Mouse (Mus musculus) ES-E14 (cell line): ENCODE data around the gene Gm48552. TPM values are rescaled to one million over a fixed set of nuclear protein-coding genes. Genes with fewer than 3 reads are reported as not detected.

Source experiments
- DNase-seq: peaks from one replicate; pipeline ENCODE4 v3.0.0-alpha.2; 2013; ENCODE audit warnings: low read depth, low spot score
- H3K27ac ChIP-seq: 2 replicates; pipeline ENCODE4 v1.5.1; 2012; ENCODE audit warnings: low read depth, mild to moderate bottlenecking, low read length, moderate library complexity, mixed read lengths; ENCODE audit not compliant: poor library complexity, insufficient read depth, severe bottlenecking
- H3K36me3 ChIP-seq: 2 replicates; pipeline ENCODE4 v1.6.1; 2012; ENCODE audit warnings: mild to moderate bottlenecking, low read length, moderate library complexity, mixed read lengths; ENCODE audit not compliant: control insufficient read depth, poor library complexity, insufficient read depth, severe bottlenecking
- H3K4me1 ChIP-seq, 2 experiments: fragments of 150-350 bp in 1 of 2; sonication (generic) in 1 of 2; 2 replicates each; pipeline ENCODE4 v1.6.1; 2012; ENCODE audit warnings: low read length in 2 of 2, mild to moderate bottlenecking in 1 of 2, mixed read lengths in 1 of 2; ENCODE audit not compliant: control insufficient read depth in 2 of 2, insufficient read depth in 2 of 2, poor library complexity in 1 of 2
- H3K4me3 ChIP-seq, 2 experiments: fragments of 150-350 bp in 1 of 2; sonication (generic) in 1 of 2; 2 replicates each; pipeline ENCODE4 v1.5.1; 2012; ENCODE audit warnings: low read length in 2 of 2, low read depth in 1 of 2, mild to moderate bottlenecking in 1 of 2, mixed read lengths in 1 of 2; ENCODE audit not compliant: insufficient read depth in 1 of 2, poor library complexity in 1 of 2, severe bottlenecking in 1 of 2
- H3K9ac ChIP-seq: 2 replicates; pipeline ENCODE4 v1.6.1; 2012; ENCODE audit warnings: low read depth, mild to moderate bottlenecking, low read length, mixed read lengths; ENCODE audit not compliant: poor library complexity, insufficient read depth, severe bottlenecking
- H3K9me3 ChIP-seq: fragments of 150-350 bp; sonication (generic); 2 replicates; pipeline ENCODE4 v1.6.1; 2012; ENCODE audit warnings: low read depth, mild to moderate bottlenecking, low read length; ENCODE audit not compliant: control insufficient read depth, insufficient read depth
- CHD2 ChIP-seq: IDR thresholded peaks from 2 replicates; pipeline ENCODE4 v1.6.1; 2014; ENCODE audit warnings: mild to moderate bottlenecking, low read depth, low read length, inconsistent platforms
- HCFC1 ChIP-seq: IDR thresholded peaks from 2 replicates; pipeline ENCODE4 v1.6.1; 2012; ENCODE audit warnings: low read length, inconsistent platforms, borderline replicate concordance; ENCODE audit not compliant: insufficient read depth
- MAFK ChIP-seq: IDR thresholded peaks from 2 replicates; pipeline ENCODE4 v1.6.1; 2014; ENCODE audit warnings: mild to moderate bottlenecking, low read depth, low read length, inconsistent platforms; ENCODE audit not compliant: insufficient read depth
- ZC3H11A ChIP-seq: IDR thresholded peaks from 2 replicates; pipeline ENCODE4 v1.6.1; 2012; ENCODE audit warnings: low read depth, mild to moderate bottlenecking, inconsistent platforms, low read length, borderline replicate concordance
- ZNF384 ChIP-seq: IDR thresholded peaks from 2 replicates; pipeline ENCODE4 v1.6.1; 2012; ENCODE audit warnings: low read depth, low read length, inconsistent platforms
- in situ Hi-C, 2 experiments: fragments of 600-800 bp; cut with MboI; formaldehyde crosslinking; loops; one replicate each; pipeline ENCODE4 v1.15.1; 2025; ENCODE audit warnings: low sequenced_read_pairs in 2 of 2, inconsistent platforms in 1 of 2; ENCODE audit not compliant: unreplicated experiment in 2 of 2
- total RNA-seq: library from RNA; depleted of rRNA; stranded (reverse); fragments of 300-350 nt; gene quantifications from 2 replicates; pipeline ENCODE4 v1.2.3, GENCODE M21; 2012

Gene Gm48552
- total RNA-seq, 1 experiment: 2.5 TPM

DNA sequence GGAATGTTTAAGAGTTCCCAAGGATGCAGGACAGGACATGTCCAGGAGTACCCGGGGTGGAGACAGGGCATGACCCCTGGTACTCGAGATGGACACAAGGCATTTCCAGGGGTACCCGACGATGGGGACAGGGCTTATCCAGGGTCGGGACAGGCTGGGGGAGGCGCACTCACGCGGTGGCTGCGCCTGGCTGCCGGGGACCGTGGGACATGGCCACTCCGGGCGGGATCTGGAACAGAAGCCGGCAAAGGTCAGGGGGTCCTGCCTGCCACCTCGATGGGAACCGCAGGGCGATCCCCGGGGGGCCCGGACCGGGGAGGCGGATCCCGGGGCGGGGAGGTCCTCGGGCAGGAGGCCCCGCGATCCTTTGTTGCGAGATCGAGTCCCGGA is 38.8 kb upstream of the Gm48552 start:
- no peak for TF ChIP-seq ZC3H11A
- TF ChIP-seq ZNF384: no peak
- no peak for TF ChIP-seq MAFK
- no peak for TF ChIP-seq CHD2
- TF ChIP-seq HCFC1: no peak
- no peaks in the 10 kb centered on the region for H3K9me3 ChIP-seq
- peaks cover 9 to 19% of the 10 kb centered on the region in 2 experiments; a peak in 3 of 4 replicates for H3K4me1 ChIP-seq
- peak overlapping the region; percentile 69 to 87 for H3K4me3 ChIP-seq
- no peak for DNase-seq
- in situ Hi-C loops: no loop called here
- peak overlapping the region; percentile 67 for H3K9ac ChIP-seq
- no peaks in the 10 kb centered on the region for H3K36me3 ChIP-seq
- H3K27ac ChIP-seq: peak overlapping the region; percentile 2; the same call in 1 of the 2 replicates

DNA sequence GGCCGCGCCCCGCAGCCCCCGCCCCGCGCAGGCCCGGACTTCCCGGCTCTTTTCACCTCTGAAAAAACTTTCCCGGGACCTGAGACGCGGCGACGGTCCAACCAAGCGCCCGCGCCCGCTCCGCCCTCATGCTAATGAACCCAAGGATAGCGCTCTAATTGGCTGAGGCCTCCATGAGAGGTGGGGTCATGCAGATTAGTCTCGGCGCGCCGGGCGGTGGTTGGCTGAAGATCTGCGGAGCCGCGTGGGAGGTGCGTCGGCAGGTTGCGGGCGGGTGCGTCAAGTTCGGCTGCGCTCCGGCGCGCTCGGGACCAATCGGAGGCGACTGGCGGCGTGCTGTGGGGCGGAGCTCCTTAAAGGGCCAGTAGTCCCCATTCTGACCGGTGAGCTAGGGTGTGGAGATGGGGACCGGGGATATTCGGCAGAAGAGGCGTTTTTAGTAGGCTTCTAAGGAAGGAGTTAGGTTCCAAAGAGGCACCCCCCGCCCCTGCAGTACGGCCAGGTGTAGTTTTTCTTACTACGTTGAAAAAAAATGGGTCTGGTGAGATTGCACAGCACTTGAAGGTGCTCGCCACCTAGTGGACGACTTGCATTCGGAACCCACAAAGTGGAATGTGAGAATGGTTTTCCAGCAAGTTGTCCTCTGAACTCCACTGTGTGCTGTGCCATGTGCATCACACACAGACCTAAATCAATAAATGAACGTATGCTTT is 38.3 kb upstream of the Gm48552 start, which contains the start of gene Hmg20b:
TSS of gene Hmg20b (minus strand) at position 130 of the 713 bp plus-strand sequence.
- in situ Hi-C loops: no loop called here
- H3K9ac ChIP-seq: peak within 1 kb of the TSS; percentile 76
- DNase-seq: peak; percentile 97
- H3K4me3 ChIP-seq: peak within 1 kb of the TSS; percentile 75 to 87
- no peaks in the 10 kb centered on the region for H3K9me3 ChIP-seq
- peaks cover 11 to 20% of the 10 kb centered on the region in 2 experiments; a peak in 3 of 4 replicates for H3K4me1 ChIP-seq
- peak; percentile 87 for TF ChIP-seq ZNF384
- no peak for TF ChIP-seq MAFK
- TF ChIP-seq HCFC1: no peak
- no peak for TF ChIP-seq ZC3H11A
- TF ChIP-seq CHD2: 0 out of 2 replicates have a peak, but pooled peaks have one; percentile 15
- peak within 1 kb of the TSS; percentile 69; the same call in 1 of the 2 replicates for H3K27ac ChIP-seq
- no peaks in the 10 kb centered on the region for H3K36me3 ChIP-seq

DNA sequence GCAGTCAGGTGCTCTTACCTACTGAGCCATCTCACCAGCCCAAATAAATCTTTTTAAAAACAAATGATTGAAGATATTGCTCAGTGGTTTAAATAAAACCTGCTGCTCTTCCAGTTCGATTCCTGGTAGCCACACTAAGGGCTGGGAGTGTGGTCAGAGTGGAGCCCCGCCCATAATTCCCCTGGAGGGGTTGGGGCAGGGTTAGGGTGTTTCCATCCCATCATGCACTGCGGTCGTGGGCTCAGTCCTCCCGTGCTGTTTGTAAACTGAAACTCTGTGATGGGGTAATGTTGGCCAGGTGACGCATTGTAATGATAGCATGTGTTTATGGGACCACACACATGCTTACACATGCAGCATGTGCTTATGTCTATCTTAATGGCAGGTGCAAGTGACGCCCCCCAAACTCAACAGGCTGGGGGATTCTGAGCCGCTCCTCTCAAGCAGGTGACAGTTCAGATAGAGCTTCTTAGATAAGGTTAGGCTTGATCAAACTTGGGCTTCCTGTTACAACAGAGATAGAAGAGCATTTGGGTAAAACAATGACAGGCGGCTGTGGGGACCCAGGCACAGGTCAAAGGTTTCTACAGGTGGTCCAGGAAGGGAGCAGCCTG is 37.0 kb upstream of the Gm48552 start:
- H3K4me1 ChIP-seq: peaks cover 11 to 23% of the 10 kb centered on the region in 2 experiments; a peak in 3 of 4 replicates
- peak overlapping the region; percentile 49; the same call in 1 of the 2 replicates for H3K9ac ChIP-seq
- no peak for TF ChIP-seq ZC3H11A
- TF ChIP-seq MAFK: no peak
- TF ChIP-seq HCFC1: no peak
- no peak for TF ChIP-seq ZNF384
- no peak for TF ChIP-seq CHD2
- peak overlapping the region; percentile 35 to 62 for H3K4me3 ChIP-seq
- H3K9me3 ChIP-seq: no peaks in the 10 kb centered on the region
- H3K27ac ChIP-seq: peak overlapping the region; percentile 1; the same call in 1 of the 2 replicates
- DNase-seq: peak; percentile 81
- no peaks in the 10 kb centered on the region for H3K36me3 ChIP-seq
- in situ Hi-C loops: no loop called here

DNA sequence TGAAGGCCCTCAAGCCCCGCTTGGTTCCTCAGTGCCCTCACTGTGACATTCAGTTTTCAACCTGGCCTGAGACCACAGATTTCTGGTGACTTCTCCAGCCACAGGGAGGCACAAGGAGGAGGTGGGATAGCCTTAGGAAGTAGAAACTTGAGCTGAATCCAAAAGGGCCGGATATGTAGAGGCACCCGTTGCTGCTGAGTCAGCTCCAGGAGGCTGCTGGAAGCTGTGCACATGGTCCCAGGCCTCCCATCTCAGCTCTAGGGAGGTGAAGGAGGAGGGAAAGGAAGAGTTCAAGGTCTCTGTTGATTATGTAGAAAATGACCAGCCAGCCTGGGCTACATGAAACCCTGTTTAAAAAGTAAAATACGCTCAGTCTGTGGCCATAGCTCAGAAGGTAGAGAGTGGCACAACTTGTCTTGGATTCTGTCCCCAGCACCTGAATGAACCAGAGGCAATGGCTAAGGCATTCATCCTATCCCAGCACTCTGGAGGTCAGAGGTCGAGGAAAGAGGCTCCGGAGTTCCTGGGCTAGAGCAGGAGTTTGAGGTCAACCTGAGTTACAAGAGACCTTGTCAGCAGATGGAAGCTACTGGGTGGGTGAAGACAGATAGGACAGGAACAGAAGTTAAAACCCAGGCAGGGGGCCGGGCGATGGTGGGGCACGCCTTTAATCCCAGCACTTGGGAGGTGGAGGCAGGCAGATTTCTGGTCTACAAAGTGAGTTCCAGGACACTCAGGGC is 33.9 kb upstream of the Gm48552 start:
- no peak for DNase-seq
- no peak for TF ChIP-seq ZNF384
- TF ChIP-seq CHD2: no peak
- TF ChIP-seq ZC3H11A: no peak
- peak; percentile 89 for TF ChIP-seq MAFK
- no peak for TF ChIP-seq HCFC1
- Histone ChIP-seq H3K27ac (peak overlapping the region; percentile 94), H3K9ac (peak overlapping the region; percentile 34; the same call in 1 of the 2 replicates), H3K9me3 (no peaks in the 10 kb centered on the region), H3K4me1 (peaks cover 11 to 26% of the 10 kb centered on the region in 2 experiments; a peak in 3 of 4 replicates), H3K36me3 (peaks cover 1% of the 10 kb centered on the region; the same call in 1 of the 2 replicates), H3K4me3 (no peak overlapping the region; a peak in 1 of 4 replicates)
- in situ Hi-C loops: no loop called here
